Mouse (Mus musculus) heart, embryonic 14.5 days (tissue): Measurements from ENCODE around the gene Olfr1414. TPM values are rescaled to one million over a fixed set of nuclear protein-coding genes. Genes with fewer than 3 reads are reported as not detected.

Experiments
- ATAC-seq: fragments of 200-750 bp; cut with Nextera tagmentation; 2 replicates; pipeline ENCODE4 v1.8.0; 2017; ENCODE audit warnings: low read depth, moderate TSS enrichment; ENCODE audit not compliant: insufficient number of reproducible peaks, insufficient read depth, low FRiP score
- H3K27ac ChIP-seq, 2 experiments: fragments of 200-500 bp in 1 of 2; fragments of 300-500 bp in 1 of 2; sonication (generic) in 1 of 2; replicated peaks in 1 of 2; 2 replicates each; pipeline ENCODE4 v1.5.1; 2012 to 2014; ENCODE audit warnings: low read depth in 2 of 2, low read length in 2 of 2, control low read depth in 1 of 2, mild to moderate bottlenecking in 1 of 2, mixed read lengths in 1 of 2; ENCODE audit not compliant: control insufficient read depth in 1 of 2, insufficient read depth in 1 of 2
- H3K27me3 ChIP-seq: fragments of 300-500 bp; sonication (generic); 2 replicates; pipeline ENCODE4 v1.6.1; 2014; ENCODE audit warnings: mild to moderate bottlenecking, low read length, control low read depth; ENCODE audit not compliant: control insufficient read depth, insufficient read depth
- H3K36me3 ChIP-seq: fragments of 300-500 bp; sonication (generic); 2 replicates; pipeline ENCODE4 v1.6.1; 2014; ENCODE audit warnings: mild to moderate bottlenecking, control low read depth, low read length, mixed read lengths; ENCODE audit not compliant: control insufficient read depth, insufficient read depth
- H3K4me1 ChIP-seq, 2 experiments: fragments of 200-500 bp in 1 of 2; fragments of 300-500 bp in 1 of 2; sonication (generic) in 1 of 2; 2 replicates each; pipeline ENCODE4 v1.6.1; 2012 to 2014; ENCODE audit warnings: low read length in 2 of 2, control low read depth in 1 of 2, mixed read lengths in 1 of 2; ENCODE audit not compliant: control insufficient read depth in 2 of 2, insufficient read depth in 2 of 2
- H3K4me2 ChIP-seq: fragments of 300-500 bp; sonication (generic); 2 replicates; pipeline ENCODE4 v1.6.1; 2014; ENCODE audit warnings: mild to moderate bottlenecking, low read length
- H3K4me3 ChIP-seq, 2 experiments: fragments of 200-500 bp in 1 of 2; fragments of 300-500 bp in 1 of 2; sonication (generic) in 1 of 2; 2 replicates each; pipeline ENCODE4 v1.5.1; 2012 to 2014; ENCODE audit warnings: low read length in 2 of 2, mild to moderate bottlenecking in 2 of 2, control low read depth in 1 of 2, low read depth in 1 of 2, moderate library complexity in 1 of 2; ENCODE audit not compliant: control insufficient read depth in 1 of 2, insufficient read depth in 1 of 2
- H3K9ac ChIP-seq: fragments of 300-500 bp; sonication (generic); 2 replicates; pipeline ENCODE4 v1.6.1; 2014; ENCODE audit warnings: mild to moderate bottlenecking, low read length
- H3K9me3 ChIP-seq: fragments of 300-500 bp; sonication (generic); 2 replicates; pipeline ENCODE4 v1.6.1; 2016; ENCODE audit warnings: low read length, control low read depth; ENCODE audit not compliant: control insufficient read depth
- WGBS: fragments of 180-500 bp; shearing (Covaris S2); extraction: QIAGEN DNeasy Blood & Tissue Kit; methylation state at CpG from one replicate; pipeline ENCODE4 v1.1.7; 2014; 5-methylcytosine and 5-hydroxymethylcytosine counted together
- polyA plus RNA-seq: library from polyadenylated mRNA; unstranded; fragments of >200 nt; fragmentation: Nextera tagmentation; extraction: Ambion mirVana; gene quantifications from 2 replicates; pipeline ENCODE4 v1.2.1, GENCODE M21; 2014

Olfr1414 gene
- not detected in 2 replicates for polyA plus RNA-seq

- Histone ChIP-seq H3K9me3 (no peaks in the 10 kb centered on the region), H3K4me2 (no peak within 1 kb of the TSS), H3K4me1 (no peaks in the 10 kb centered on the region), H3K27me3 (peaks cover 15% of the 10 kb centered on the region), H3K9ac (no peak within 1 kb of the TSS), H3K4me3 (no peak within 1 kb of the TSS), H3K27ac (no peak within 1 kb of the TSS), H3K36me3 (no peaks in the 10 kb centered on the region)
- WGBS: 78% methylated on average over 3 of the region's 3 CpGs
- no peak for ATAC-seq
Observed at GRCm38 (mm10) chr1:92518561-92518960, at the start of gene Olfr1414. Gene Olfr1414 (minus strand): TSS chr1:92518661.

DNA sequence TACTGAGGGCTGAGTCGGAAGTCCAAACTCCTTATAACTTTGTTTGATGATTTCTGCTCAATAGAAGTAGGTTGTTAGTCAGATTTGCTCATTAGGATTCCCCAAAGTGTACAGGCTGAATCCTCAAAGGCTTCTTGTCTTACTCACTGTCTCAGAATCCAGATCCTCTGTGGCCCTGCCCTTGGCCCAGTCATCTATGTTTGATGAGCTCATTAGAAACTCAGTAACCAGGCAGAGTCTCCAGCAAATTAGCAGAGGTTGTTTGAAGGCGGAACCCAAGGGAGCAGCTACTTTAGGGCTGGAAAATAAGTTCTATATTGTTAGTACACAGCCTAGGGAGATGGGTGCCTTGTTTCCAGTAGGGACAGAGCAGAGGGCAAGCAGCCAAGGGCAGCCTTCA, 27.5 kb upstream of the Olfr1414 start:
- Histone ChIP-seq H3K27ac (no peak overlapping the region), H3K9me3 (no peaks in the 10 kb centered on the region), H3K4me2 (no peak overlapping the region), H3K4me3 (no peak overlapping the region), H3K36me3 (no peaks in the 10 kb centered on the region), H3K9ac (no peak overlapping the region), H3K4me1 (no peaks in the 10 kb centered on the region), H3K27me3 (no peaks in the 10 kb centered on the region)
- ATAC-seq: no peak
- WGBS: 71% methylated on average over 2 of the region's 2 CpGs

DNA sequence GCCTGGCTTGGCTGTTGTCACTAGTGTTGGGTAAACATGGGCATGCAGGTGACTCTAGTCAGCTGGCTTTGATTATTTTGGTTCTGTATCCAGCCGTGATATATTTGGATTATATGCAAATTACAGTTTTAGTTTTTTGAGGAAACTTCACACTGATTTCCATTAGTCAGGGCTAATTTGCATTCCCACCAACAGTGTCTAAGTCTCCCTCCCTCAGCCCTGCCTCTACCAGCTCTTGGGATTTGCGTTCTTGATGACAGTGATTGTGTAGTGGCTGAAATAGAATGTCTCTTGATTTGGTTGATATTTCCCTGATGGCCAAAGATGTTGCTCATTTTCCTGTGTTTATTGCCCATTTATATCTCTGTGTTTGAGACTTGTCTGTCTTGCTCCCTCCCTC, 20.6 kb upstream of the Olfr1414 start:
- H3K4me1 ChIP-seq: no peaks in the 10 kb centered on the region
- H3K4me3 ChIP-seq: no peak overlapping the region
- no peak overlapping the region for H3K9ac ChIP-seq
- no peaks in the 10 kb centered on the region for H3K9me3 ChIP-seq
- H3K27me3 ChIP-seq: no peaks in the 10 kb centered on the region
- ATAC-seq: no peak
- WGBS: 46% methylated on average over 2 of the region's 2 CpGs
- no peak overlapping the region for H3K4me2 ChIP-seq
- H3K27ac ChIP-seq: no peak overlapping the region
- no peaks in the 10 kb centered on the region for H3K36me3 ChIP-seq

DNA sequence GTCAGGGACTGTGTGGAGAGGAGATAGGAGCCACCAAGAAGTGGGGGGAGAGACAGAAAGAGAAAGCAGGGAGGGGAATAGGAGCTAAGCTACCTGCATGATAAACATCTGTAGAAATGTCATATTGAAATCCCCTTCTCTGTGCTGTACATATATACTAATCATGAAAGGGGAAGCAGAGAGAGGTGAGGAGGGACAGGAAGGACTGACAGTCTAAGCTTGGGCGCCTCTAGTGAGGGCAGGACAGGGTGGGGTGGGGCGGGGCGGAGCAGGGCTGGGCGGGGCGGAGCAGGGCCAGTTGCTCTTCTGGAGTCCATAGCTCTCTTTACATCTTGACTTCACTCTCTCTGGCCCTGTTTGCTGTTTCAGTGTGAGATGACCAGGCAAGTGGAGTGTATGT, 18.5 kb upstream of the Olfr1414 start:
- Histone ChIP-seq H3K4me2 (no peak overlapping the region), H3K4me1 (no peaks in the 10 kb centered on the region), H3K27ac (no peak overlapping the region), H3K9ac (no peak overlapping the region), H3K9me3 (no peaks in the 10 kb centered on the region), H3K27me3 (0 out of 2 replicates have a peak, but pooled peaks cover under 1% of the 10 kb centered on the region), H3K36me3 (no peaks in the 10 kb centered on the region), H3K4me3 (no peak overlapping the region)
- WGBS: 25% methylated on average over 5 of the region's 5 CpGs
- ATAC-seq: no peak

DNA sequence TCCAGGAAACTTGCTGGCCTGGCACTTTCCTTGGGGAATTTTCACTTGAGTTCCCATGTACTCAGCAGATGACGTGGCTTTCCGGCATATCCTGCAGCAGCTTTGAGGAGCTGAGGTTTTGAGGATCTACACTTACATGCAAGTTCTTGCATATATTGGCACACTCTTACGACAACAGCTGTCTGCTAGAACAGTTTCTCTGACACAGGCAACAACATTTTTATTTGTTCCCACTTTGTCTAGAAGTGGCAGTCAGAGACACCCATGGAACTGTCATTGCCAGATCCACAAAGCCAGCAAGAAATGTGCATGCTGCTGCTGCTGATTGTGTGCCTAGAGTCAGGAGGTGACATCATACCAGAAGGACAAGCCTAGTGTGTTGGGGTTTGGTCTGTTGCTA, 5.3 kb upstream of the Olfr1414 start:
- H3K4me2 ChIP-seq: no peak overlapping the region
- 75% methylated on average over 3 of the region's 3 CpGs for WGBS
- ATAC-seq: no peak
- peaks cover 8% of the 10 kb centered on the region; the same call in 1 of the 2 replicates for H3K27me3 ChIP-seq
- no peak overlapping the region for H3K9ac ChIP-seq
- no peak overlapping the region for H3K27ac ChIP-seq
- H3K9me3 ChIP-seq: no peaks in the 10 kb centered on the region
- H3K4me3 ChIP-seq: no peak overlapping the region
- no peaks in the 10 kb centered on the region for H3K4me1 ChIP-seq
- H3K36me3 ChIP-seq: no peaks in the 10 kb centered on the region

DNA sequence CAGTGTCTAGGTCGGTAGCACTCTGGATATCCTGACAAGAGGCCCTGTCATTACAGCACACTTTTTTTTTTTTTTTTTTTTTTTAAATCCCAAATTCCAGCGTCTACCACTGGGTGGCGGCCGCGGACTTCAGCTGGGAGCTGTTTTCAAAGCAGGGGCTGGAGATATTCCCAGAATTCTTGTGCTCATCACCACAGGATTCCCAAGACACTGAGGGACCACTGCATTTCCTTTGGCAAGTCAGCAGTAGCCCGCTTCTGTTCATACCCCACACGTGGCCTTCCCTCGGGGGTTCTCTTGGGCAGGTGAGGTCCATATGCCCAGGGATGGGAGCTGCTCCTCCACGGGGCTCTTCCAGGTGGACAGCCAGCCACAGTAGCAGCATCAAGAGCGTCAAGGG, 2.9 kb upstream of the Olfr1414 start:
- no peak overlapping the region for H3K9ac ChIP-seq
- H3K9me3 ChIP-seq: no peaks in the 10 kb centered on the region
- no peak for ATAC-seq
- H3K4me2 ChIP-seq: no peak overlapping the region
- no peak overlapping the region for H3K4me3 ChIP-seq
- peaks cover 15% of the 10 kb centered on the region for H3K27me3 ChIP-seq
- 20% methylated on average over 10 of the region's 10 CpGs for WGBS
- H3K4me1 ChIP-seq: no peaks in the 10 kb centered on the region
- H3K36me3 ChIP-seq: no peaks in the 10 kb centered on the region
- H3K27ac ChIP-seq: no peak overlapping the region

DNA sequence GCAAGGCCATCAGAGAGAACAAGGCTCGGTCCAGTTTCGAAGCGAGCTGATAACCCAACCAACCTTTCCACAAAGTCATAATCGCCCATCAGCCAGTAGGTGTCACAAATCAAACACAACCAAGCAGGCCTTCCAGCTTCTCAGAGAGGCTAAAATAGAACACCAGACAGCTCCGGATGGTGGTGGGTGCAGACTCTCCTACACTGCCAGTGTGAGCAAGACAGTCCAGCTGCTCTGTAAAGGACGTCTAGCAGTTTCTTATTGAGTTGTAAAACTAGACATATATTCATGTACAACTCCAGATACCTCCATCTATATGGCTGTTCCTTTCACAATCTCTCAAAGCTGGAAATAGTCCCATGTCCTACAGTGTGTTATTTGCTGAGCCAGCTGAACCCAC, 585 bp upstream of the Olfr1414 start:
- no peak for ATAC-seq
- H3K4me3 ChIP-seq: no peak overlapping the region

GRCm38 (mm10) chr1:92515390-92515789, 3.1 kb downstream of the Olfr1414 start:
- no peaks in the 10 kb centered on the region for H3K36me3 ChIP-seq
- no peaks in the 10 kb centered on the region for H3K9me3 ChIP-seq
- peaks cover 14% of the 10 kb centered on the region for H3K27me3 ChIP-seq
- H3K27ac ChIP-seq: no peak overlapping the region
- H3K4me1 ChIP-seq: no peaks in the 10 kb centered on the region
- WGBS: 73% methylated on average over 11 of the region's 11 CpGs
- ATAC-seq: no peak
- no peak overlapping the region for H3K4me3 ChIP-seq
- no peak overlapping the region for H3K9ac ChIP-seq
- no peak overlapping the region for H3K4me2 ChIP-seq

More for the DNA sequence above, 585 bp upstream of the Olfr1414 start:
- no peaks in the 10 kb centered on the region for H3K4me1 ChIP-seq
- no peak overlapping the region for H3K27ac ChIP-seq
- peaks cover 15% of the 10 kb centered on the region for H3K27me3 ChIP-seq
- no peaks in the 10 kb centered on the region for H3K36me3 ChIP-seq
- 70% methylated on average over 6 of the region's 6 CpGs for WGBS
- no peak overlapping the region for H3K4me2 ChIP-seq
- no peak overlapping the region for H3K9ac ChIP-seq
- no peaks in the 10 kb centered on the region for H3K9me3 ChIP-seq
